Mouse (Mus musculus): ENCODE measurements around the gene Bpifc. TPM values are rescaled to one million over a fixed set of nuclear protein-coding genes. Genes with fewer than 3 reads are reported as not detected.

Gene Bpifc
- polyA plus RNA-seq, 1 experiment from 2014 or later, result not detected

- H3K4me2 ChIP-seq (ENCODE audit: low read depth, low read length, severe bottlenecking), result no peak overlapping the region
- H3K9me3 ChIP-seq (ENCODE audit: control insufficient read depth, low read length), result no peaks in the 10 kb centered on the region
- no peak overlapping the region for H3K9ac ChIP-seq (ENCODE audit: low read length)
- no peak overlapping the region for H3K4me3 ChIP-seq (ENCODE audit: low read depth, low read length)
- H3K27ac ChIP-seq (ENCODE audit: low read depth, low read length), result no peak overlapping the region
- no peak for ATAC-seq (replicated peaks; ENCODE audit: low FRiP score)
- no peaks in the 10 kb centered on the region for H3K27me3 ChIP-seq (ENCODE audit: control insufficient read depth, insufficient read depth, low read length)
- no peak for DNase-seq (ENCODE audit: low spot score)
- H3K36me3 ChIP-seq (ENCODE audit: control insufficient read depth, insufficient read depth, low read length), result peaks cover 5% of the 10 kb centered on the region; the same call in 1 of the 2 replicates
- no peaks in the 10 kb centered on the region for H3K4me1 ChIP-seq (replicated peaks; ENCODE audit: control insufficient read depth, insufficient read depth, low read length)
- WGBS, result 91% methylated on average over 2 of the region's 2 CpGs
Observed at GRCm38 (mm10) chr10:85954429-85954828, 57.3 kb downstream of the Bpifc start.

- no peaks in the 10 kb centered on the region for H3K27me3 ChIP-seq (ENCODE audit: control insufficient read depth, insufficient read depth, low read length)
- H3K36me3 ChIP-seq (ENCODE audit: control insufficient read depth, insufficient read depth, low read length), result peaks cover 5% of the 10 kb centered on the region; the same call in 1 of the 2 replicates
- 89% methylated on average over 3 of the region's 3 CpGs for WGBS
- ATAC-seq (replicated peaks; ENCODE audit: low FRiP score), result no peak
- H3K9ac ChIP-seq (ENCODE audit: low read length), result no peak overlapping the region
- no peak overlapping the region for H3K4me2 ChIP-seq (ENCODE audit: low read depth, low read length, severe bottlenecking)
- no peak overlapping the region for H3K4me3 ChIP-seq (ENCODE audit: low read depth, low read length)
- H3K9me3 ChIP-seq (ENCODE audit: control insufficient read depth, low read length), result no peaks in the 10 kb centered on the region
- DNase-seq (ENCODE audit: low spot score), result no peak
- no peak overlapping the region for H3K27ac ChIP-seq (ENCODE audit: low read depth, low read length)
- no peaks in the 10 kb centered on the region for H3K4me1 ChIP-seq (replicated peaks; ENCODE audit: control insufficient read depth, insufficient read depth, low read length)
Observed at GRCm38 (mm10) chr10:85953401-85953800, 58.3 kb downstream of the Bpifc start.

DNA sequence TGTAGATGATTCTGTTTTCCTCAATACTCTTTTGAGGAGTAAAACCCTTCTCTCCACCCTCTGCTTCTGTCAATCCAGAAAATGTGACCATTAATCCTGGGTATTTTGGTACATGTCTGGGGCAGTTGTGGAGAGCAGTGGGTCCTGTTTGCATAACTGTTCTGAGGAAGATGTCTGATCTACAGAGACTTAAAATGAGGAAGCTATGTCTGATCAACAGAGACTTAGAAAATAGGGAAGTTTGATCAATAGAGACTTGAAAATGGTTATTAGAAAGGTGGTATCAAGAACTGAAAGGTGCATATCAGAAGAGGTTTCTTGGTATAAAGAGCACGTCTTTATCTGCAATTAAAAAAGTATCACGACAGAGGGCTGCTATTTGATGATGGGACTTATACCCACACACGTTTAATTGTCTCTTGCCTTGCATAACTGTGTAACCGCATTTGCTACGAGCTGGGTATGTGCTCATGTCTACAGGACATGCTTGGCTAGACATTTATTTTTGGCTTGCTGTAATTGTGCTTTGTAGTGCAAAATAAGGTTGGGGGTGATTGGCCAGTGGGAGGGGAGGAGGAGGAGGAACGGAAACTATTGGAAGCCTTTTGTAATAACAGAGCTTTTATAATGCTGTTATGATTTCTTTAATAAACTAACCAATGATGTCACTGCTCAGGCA, 59.8 kb downstream of the Bpifc start:
- Histone ChIP-seq H3K4me2 (ENCODE audit: low read depth, low read length, severe bottlenecking) (no peak overlapping the region), H3K27ac (ENCODE audit: low read depth, low read length) (no peak overlapping the region), H3K27me3 (ENCODE audit: control insufficient read depth, insufficient read depth, low read length) (no peaks in the 10 kb centered on the region), H3K4me3 (ENCODE audit: low read depth, low read length) (no peak overlapping the region), H3K9ac (ENCODE audit: low read length) (no peak overlapping the region), H3K36me3 (ENCODE audit: control insufficient read depth, insufficient read depth, low read length) (peaks cover 5% of the 10 kb centered on the region; the same call in 1 of the 2 replicates), H3K4me1 (replicated peaks; ENCODE audit: control insufficient read depth, insufficient read depth, low read length) (no peaks in the 10 kb centered on the region), H3K9me3 (ENCODE audit: control insufficient read depth, low read length) (no peaks in the 10 kb centered on the region)
- DNase-seq (ENCODE audit: low spot score) (no peak), ATAC-seq (replicated peaks; ENCODE audit: low FRiP score) (no peak)
- WGBS, result 89% methylated on average over 6 of the region's 6 CpGs

GRCm38 (mm10) chr10:85948483-85949196, 63.1 kb downstream of the Bpifc start:
- H3K4me3 ChIP-seq (ENCODE audit: low read depth, low read length), result no peak overlapping the region
- no peak overlapping the region for H3K9ac ChIP-seq (ENCODE audit: low read length)
- H3K4me2 ChIP-seq (ENCODE audit: low read depth, low read length, severe bottlenecking), result no peak overlapping the region
- DNase-seq (ENCODE audit: low spot score) (no peak), ATAC-seq (replicated peaks; ENCODE audit: low FRiP score) (no peak)
- H3K4me1 ChIP-seq (replicated peaks; ENCODE audit: control insufficient read depth, insufficient read depth, low read length), result no peaks in the 10 kb centered on the region
- peaks cover 5% of the 10 kb centered on the region; the same call in 1 of the 2 replicates for H3K36me3 ChIP-seq (ENCODE audit: control insufficient read depth, insufficient read depth, low read length)
- no peaks in the 10 kb centered on the region for H3K9me3 ChIP-seq (ENCODE audit: control insufficient read depth, low read length)
- H3K27ac ChIP-seq (ENCODE audit: low read depth, low read length), result no peak overlapping the region
- no peaks in the 10 kb centered on the region for H3K27me3 ChIP-seq (ENCODE audit: control insufficient read depth, insufficient read depth, low read length)
- WGBS, result 93% methylated on average over 8 of the region's 8 CpGs

GRCm38 (mm10) chr10:85936280-85936965, 75.3 kb downstream of the Bpifc start:
- Histone ChIP-seq H3K9ac (ENCODE audit: low read length) (no peak overlapping the region), H3K4me3 (ENCODE audit: low read depth, low read length) (no peak overlapping the region), H3K4me1 (replicated peaks; ENCODE audit: control insufficient read depth, insufficient read depth, low read length) (no peaks in the 10 kb centered on the region), H3K27ac (ENCODE audit: low read depth, low read length) (no peak overlapping the region), H3K36me3 (ENCODE audit: control insufficient read depth, insufficient read depth, low read length) (peaks cover 17% of the 10 kb centered on the region; the same call in 1 of the 2 replicates), H3K4me2 (ENCODE audit: low read depth, low read length, severe bottlenecking) (no peak overlapping the region), H3K27me3 (ENCODE audit: control insufficient read depth, insufficient read depth, low read length) (no peaks in the 10 kb centered on the region), H3K9me3 (ENCODE audit: control insufficient read depth, low read length) (no peaks in the 10 kb centered on the region)
- 92% methylated on average over 6 of the region's 6 CpGs for WGBS
- ATAC-seq (replicated peaks; ENCODE audit: low FRiP score) (no peak), DNase-seq (ENCODE audit: low spot score) (no peak)

GRCm38 (mm10) chr10:85929962-85930361, 81.7 kb downstream of the Bpifc start:
- no peak overlapping the region for H3K9ac ChIP-seq (ENCODE audit: low read length)
- H3K4me3 ChIP-seq (ENCODE audit: low read depth, low read length), result no peak overlapping the region
- H3K4me1 ChIP-seq (replicated peaks; ENCODE audit: control insufficient read depth, insufficient read depth, low read length), result peaks cover 4% of the 10 kb centered on the region; the same call in 1 of the 2 replicates
- DNase-seq (ENCODE audit: low spot score) (no peak), ATAC-seq (replicated peaks; ENCODE audit: low FRiP score) (no peak)
- no peaks in the 10 kb centered on the region for H3K36me3 ChIP-seq (ENCODE audit: control insufficient read depth, insufficient read depth, low read length)
- no peaks in the 10 kb centered on the region for H3K9me3 ChIP-seq (ENCODE audit: control insufficient read depth, low read length)
- no peak overlapping the region for H3K27ac ChIP-seq (ENCODE audit: low read depth, low read length)
- H3K27me3 ChIP-seq (ENCODE audit: control insufficient read depth, insufficient read depth, low read length), result peaks cover 4% of the 10 kb centered on the region; the same call in 1 of the 2 replicates
- H3K4me2 ChIP-seq (ENCODE audit: low read depth, low read length, severe bottlenecking), result no peak overlapping the region
- 93% methylated on average over 11 of the region's 11 CpGs for WGBS

GRCm38 (mm10) chr10:85929208-85929591, 82.5 kb downstream of the Bpifc start:
- H3K27ac ChIP-seq (ENCODE audit: low read depth, low read length), result no peak overlapping the region
- H3K4me1 ChIP-seq (replicated peaks; ENCODE audit: control insufficient read depth, insufficient read depth, low read length), result peaks cover 4% of the 10 kb centered on the region; the same call in 1 of the 2 replicates
- ATAC-seq (replicated peaks; ENCODE audit: low FRiP score) (no peak), DNase-seq (ENCODE audit: low spot score) (no peak)
- H3K9ac ChIP-seq (ENCODE audit: low read length), result peak overlapping the region; percentile 67
- H3K27me3 ChIP-seq (ENCODE audit: control insufficient read depth, insufficient read depth, low read length), result peaks cover 4% of the 10 kb centered on the region; the same call in 1 of the 2 replicates
- H3K4me2 ChIP-seq (ENCODE audit: low read depth, low read length, severe bottlenecking), result peak overlapping the region; percentile 84
- no peaks in the 10 kb centered on the region for H3K36me3 ChIP-seq (ENCODE audit: control insufficient read depth, insufficient read depth, low read length)
- WGBS, result 48% methylated on average over 11 of the region's 11 CpGs
- H3K4me3 ChIP-seq (ENCODE audit: low read depth, low read length), result peak overlapping the region; percentile 46
- H3K9me3 ChIP-seq (ENCODE audit: control insufficient read depth, low read length), result no peaks in the 10 kb centered on the region

DNA sequence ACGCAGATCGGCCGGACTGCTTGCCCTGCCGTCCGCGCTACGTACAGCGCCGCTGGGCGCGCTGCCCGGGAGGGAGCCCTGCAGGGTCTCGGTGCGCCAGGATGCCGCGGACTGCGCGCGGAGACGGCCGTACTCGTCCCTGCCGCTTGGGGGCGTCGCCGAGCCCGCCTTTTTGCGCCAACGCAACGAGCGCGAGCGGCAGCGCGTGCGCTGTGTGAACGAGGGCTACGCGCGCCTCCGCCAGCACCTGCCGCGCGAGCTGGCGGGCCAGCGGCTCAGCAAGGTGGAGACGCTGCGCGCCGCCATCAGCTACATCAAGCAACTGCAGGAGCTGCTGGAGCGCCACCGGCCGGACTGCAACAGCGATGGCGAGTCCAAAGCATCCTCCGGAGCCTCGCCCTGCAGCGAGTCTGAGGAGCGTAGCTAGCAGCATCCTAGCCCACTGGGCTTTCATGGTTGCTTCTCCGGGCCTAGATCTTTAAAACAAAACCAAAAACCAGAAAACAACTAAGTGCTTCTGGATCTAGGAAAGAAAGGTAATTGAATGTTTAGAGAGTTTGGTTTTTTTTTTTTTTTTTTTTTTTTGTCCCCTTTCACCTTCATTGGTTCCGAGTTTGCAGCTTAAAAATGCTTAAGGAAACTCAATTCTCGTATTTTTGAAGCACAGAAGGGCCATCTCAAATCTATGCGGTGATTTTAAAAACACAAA, 83.0 kb downstream of the Bpifc start:
- H3K27ac ChIP-seq (ENCODE audit: low read depth, low read length), result no peak overlapping the region
- H3K4me1 ChIP-seq (replicated peaks; ENCODE audit: control insufficient read depth, insufficient read depth, low read length), result peaks cover 4% of the 10 kb centered on the region; the same call in 1 of the 2 replicates
- peak overlapping the region; percentile 46 for H3K4me3 ChIP-seq (ENCODE audit: low read depth, low read length)
- H3K36me3 ChIP-seq (ENCODE audit: control insufficient read depth, insufficient read depth, low read length), result no peaks in the 10 kb centered on the region
- H3K4me2 ChIP-seq (ENCODE audit: low read depth, low read length, severe bottlenecking), result peak overlapping the region; percentile 84
- ATAC-seq (replicated peaks; ENCODE audit: low FRiP score) (peak; percentile 90), DNase-seq (ENCODE audit: low spot score) (peak; percentile 91)
- WGBS, result under 1% methylated on average over 63 of the region's 63 CpGs
- H3K27me3 ChIP-seq (ENCODE audit: control insufficient read depth, insufficient read depth, low read length), result peaks cover 4% of the 10 kb centered on the region; the same call in 1 of the 2 replicates
- peak overlapping the region; percentile 67 for H3K9ac ChIP-seq (ENCODE audit: low read length)
- H3K9me3 ChIP-seq (ENCODE audit: control insufficient read depth, low read length), result no peaks in the 10 kb centered on the region

Measured in forebrain, embryonic 11.5 days (tissue).